Mouse (Mus musculus): ENCODE results near the gene Hmgn1. TPM values are rescaled to one million over a fixed set of nuclear protein-coding genes. Genes with fewer than 3 reads are reported as not detected.
A peak's percentile ranks its signal among the peaks of the same experiment; 100 is the strongest.
"Not testable (repeated sequence)": the region's sequence is repeated elsewhere in the genome, so short reads cannot be mapped to it uniquely, and the experiment has no call there.

Gene Hmgn1
- polyA plus RNA-seq, 1 experiment = 37.7 TPM

DNA sequence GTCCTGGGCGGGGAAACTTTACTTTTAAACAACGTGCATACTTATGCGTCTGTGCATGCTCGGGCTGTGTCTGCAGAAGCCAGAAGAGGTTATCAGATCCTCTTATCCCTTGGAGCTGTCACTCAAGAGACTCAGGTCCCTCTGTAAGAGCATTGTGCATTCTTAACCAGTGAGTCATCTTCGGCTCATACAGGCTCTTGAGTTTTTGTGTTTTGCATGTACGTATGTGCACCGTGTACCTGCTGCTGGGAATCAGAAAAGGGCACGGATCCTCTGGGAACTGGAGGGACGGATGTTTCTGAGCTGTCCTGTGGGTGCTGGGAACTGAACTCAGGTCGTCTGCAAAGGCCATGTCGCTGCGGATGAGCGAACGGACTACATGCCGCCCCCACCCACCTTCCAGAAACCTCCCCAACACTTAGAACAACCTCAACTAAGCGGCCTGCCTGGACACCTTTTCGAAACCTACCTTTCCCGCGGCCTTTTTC, 801 bp downstream of the Hmgn1 start:
- DNase-seq (ENCODE audit: low read depth) = no peak

DNA sequence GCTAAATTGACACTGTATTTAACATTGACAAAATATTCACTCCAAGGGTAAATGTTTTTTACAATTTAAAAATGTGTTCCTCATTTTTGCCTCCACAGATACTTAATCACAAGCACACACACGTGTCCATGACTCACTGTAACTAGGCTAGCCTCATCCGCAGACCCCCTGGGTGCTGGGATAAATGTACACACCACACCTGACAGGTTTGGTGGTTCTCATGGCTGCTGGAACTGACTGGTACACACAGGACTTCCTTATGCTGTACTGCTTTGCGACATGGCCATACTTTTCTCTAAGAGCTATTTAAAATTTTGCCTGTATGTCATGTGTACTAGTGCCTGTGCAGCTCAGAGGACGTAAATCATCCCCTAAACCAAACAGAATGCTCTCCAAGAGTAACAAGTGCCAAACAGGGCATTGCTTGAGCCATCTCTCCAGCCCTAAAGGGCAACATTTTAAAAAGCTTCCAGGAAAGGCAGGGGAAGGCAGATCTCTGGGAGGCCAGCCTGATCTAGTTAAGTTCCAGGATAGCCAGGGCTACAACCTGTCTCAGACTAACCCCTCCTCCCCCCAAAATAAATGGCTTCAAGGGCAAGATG, 7.4 kb downstream of the Hmgn1 start:
- no peak for DNase-seq (ENCODE audit: low read depth)

DNA sequence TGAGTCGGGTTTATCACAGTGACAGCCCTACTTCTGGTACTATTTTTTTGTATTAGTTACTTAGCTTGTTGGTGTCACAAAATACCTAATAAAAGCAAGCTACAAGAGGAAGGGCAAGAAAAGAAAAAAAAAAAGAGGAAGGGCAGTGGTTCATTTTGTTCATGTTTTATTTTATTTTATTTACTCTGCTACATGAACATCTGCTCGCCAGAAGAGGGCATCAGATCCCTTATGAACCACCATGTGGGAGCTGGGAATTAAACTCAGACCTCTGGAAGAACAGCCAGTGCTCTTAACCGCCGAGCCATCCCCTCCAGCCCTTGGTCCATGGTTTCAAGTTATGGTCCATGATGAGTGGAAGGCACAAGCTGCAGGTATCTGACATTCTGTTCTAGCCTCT, 12.8 kb downstream of the Hmgn1 start:
- DNase-seq (ENCODE audit: low read depth) = no peak

GRCm38 (mm10) chr16:96112769-96113168, 14.8 kb downstream of the Hmgn1 start:
- no peak for DNase-seq (ENCODE audit: low read depth)

DNA sequence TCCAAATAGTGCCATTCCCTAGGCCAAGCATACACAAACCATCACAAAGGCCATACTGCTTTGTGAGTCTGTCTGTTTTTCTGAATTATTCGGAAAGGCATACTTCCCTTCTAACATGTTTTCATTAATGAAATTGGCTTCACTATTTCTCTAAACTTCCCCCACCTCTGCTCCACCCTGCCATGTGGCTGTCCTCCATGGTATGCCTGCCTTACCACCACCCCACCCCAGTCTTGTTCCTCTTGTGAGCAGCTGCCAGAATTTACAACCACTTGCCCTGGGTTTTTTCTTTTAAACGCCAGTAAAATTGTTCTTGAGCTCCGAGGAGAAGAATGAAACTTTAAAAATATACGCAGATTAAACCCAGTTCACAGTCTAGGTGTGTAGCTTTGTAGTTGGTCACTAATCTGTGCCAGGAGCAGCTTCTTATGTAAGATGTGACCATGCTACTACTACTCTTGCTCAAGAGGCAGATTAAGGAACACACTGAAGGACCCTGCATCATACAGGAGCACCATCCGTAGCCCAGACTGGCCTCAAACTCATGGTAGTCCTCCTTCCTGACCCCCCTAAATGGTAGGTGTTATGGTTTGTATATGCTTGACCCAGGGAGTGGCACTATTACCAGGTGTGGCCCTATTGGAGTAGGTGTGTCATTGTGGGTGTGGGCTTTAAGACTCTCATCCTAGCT, 16.7 kb downstream of the Hmgn1 start:
- DNase-seq (ENCODE audit: low read depth) = no peak

GRCm38 (mm10) chr16:96109673-96110072, 17.9 kb downstream of the Hmgn1 start:
- no peak for DNase-seq (ENCODE audit: low read depth)

GRCm38 (mm10) chr16:96103036-96103435, 24.5 kb downstream of the Hmgn1 start:
- DNase-seq (ENCODE audit: low read depth) = no peak

DNA sequence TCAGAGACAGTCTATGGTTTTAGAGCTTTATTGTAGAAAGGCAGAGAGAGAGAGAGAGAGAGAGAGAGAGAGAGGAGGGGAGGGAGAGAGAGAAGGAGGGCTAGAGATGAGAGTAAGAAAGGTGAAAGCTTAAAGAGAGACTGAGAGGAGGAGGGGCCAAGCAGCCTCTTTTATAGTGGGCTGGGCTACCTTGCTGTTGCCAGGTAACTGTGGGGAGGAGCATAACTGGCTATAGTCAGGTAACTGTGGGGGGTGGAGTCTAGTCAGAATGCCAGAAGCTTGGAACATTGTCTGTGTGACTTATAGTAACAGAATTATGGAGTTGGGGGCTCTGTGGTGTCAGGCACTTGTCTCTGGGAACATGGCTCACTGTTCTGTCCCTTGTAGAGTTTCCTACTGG, 29.7 kb downstream of the Hmgn1 start:
- not testable (repeated sequence) for DNase-seq (ENCODE audit: low read depth)

- DNase-seq (ENCODE audit: low read depth) = no peak
These were observed 31.6 kb downstream of the Hmgn1 start for GRCm38 (mm10) chr16:96095966-96096365.

GRCm38 (mm10) chr16:96091515-96092504, 35.7 kb downstream of the Hmgn1 start:
- DNase-seq (ENCODE audit: low read depth) = no peak

- no peak for DNase-seq (ENCODE audit: low read depth)
These were observed 39.4 kb downstream of the Hmgn1 start for GRCm38 (mm10) chr16:96088120-96088519.

- no peak for DNase-seq (ENCODE audit: low read depth)
These were observed 40.1 kb downstream of the Hmgn1 start for GRCm38 (mm10) chr16:96087436-96087835.

GRCm38 (mm10) chr16:96087001-96087400, 40.5 kb downstream of the Hmgn1 start:
- no peak for DNase-seq (ENCODE audit: low read depth)

GRCm38 (mm10) chr16:96085597-96085996, 41.9 kb downstream of the Hmgn1 start:
- DNase-seq (ENCODE audit: low read depth) = no peak

GRCm38 (mm10) chr16:96083179-96083646, 44.3 kb downstream of the Hmgn1 start:
- peak; percentile 60 for DNase-seq (ENCODE audit: low read depth)

GRCm38 (mm10) chr16:96082301-96083178, 45.0 kb downstream of the Hmgn1 start, which contains the start of gene Brwd1:
TSS of gene Brwd1 (minus strand) at chr16:96082526.
- DNase-seq (ENCODE audit: low read depth) = peak; percentile 51

DNA sequence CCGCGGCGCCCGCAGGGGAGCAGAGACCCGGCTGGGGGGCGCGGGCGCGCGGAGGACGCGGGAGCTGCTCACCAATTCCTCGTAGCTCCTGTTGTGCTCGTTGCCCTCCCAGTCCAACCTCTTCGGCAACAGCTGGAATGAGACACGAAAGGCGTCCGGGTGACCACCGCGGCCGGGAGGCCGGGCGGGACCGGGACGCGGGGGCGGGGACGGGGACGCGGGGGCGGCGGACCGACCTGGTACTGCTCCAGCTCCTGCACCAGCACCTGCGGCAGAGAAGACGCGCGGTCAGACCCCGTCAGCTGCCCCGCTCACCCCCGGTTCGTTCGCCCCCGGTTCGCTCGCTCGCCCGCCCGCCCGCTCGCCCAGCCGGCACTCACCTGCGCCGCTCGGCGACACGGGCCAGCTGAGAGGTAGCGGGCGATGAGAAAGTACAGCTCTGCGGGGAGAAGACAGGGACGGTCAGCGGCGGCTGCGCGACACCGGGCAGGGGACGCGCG, 45.7 kb downstream of the Hmgn1 start:
- DNase-seq (ENCODE audit: low read depth) = no peak

DNA sequence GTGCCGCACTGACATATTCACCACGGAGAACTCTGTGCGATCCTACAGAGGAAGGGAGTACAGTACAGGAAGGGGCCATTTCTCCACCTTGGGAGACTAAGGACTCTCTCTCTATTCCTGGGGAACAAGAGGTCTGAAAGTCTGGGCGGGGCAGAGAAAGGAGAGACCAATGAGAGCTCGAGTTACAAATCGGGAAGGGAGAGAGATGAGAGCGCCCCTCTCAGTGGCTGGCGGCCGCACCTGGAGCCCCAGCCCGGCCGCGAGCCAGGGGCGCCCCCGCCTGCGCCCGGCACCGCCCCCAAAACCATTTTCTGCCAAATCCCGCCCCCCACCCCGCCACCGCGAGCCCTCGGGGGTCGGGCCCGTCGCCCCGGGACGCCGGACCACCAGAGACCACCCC, 46.2 kb downstream of the Hmgn1 start:
- no peak for DNase-seq (ENCODE audit: low read depth)

- DNase-seq (ENCODE audit: low read depth) = no peak
These were observed 47.0 kb downstream of the Hmgn1 start for GRCm38 (mm10) chr16:96080524-96080923.

All from gonadal fat pad, adult 2 months (tissue).